Mouse (Mus musculus) small intestine, adult 2 months (tissue): ENCODE results near the gene Ncor1.

ENCODE experiments used
- CTCF ChIP-seq: fragments of 200-500 bp; IDR thresholded peaks from 2 replicates; pipeline ENCODE4 v1.5.1; 2012; ENCODE audit warnings: low read depth, mild to moderate bottlenecking, control low read depth, inconsistent platforms, low read length, moderate library complexity, mixed read lengths; ENCODE audit not compliant: insufficient replicate concordance, insufficient read length; ENCODE audit errors: extremely low read depth
- POLR2A ChIP-seq: fragments of 200-500 bp; IDR thresholded peaks from 2 replicates; pipeline ENCODE4 v1.6.1; 2012; ENCODE audit warnings: low read depth, mild to moderate bottlenecking, control low read depth, inconsistent platforms, low read length, moderate library complexity

DNA sequence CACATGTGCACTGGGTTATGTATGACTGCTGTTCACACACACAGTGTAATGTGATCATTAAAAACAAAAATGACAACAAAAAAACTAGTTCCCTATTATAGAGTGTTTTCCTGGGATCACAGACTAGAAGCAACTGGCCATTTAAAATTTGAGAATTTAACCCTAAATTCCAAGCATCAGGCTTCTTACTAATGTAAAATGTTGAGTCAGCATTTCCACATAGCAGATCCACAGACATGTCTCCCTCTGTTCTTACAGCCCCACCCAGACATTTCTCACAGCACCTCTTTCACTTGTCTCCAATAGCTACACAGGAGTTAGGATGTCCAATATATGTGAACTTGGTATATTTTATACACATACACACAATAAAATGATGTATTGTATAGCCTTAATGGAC, 88.4 kb downstream of the Ncor1 start:
- TF ChIP-seq CTCF (no peak), POLR2A (no peak)
